Mouse (Mus musculus) gastrocnemius, postnatal 14 days (tissue): ENCODE measurements around the gene Osbpl8. TPM values are rescaled to one million over a fixed set of nuclear protein-coding genes. Genes with fewer than 3 reads are reported as not detected.

ENCODE experiments used
- DNase-seq: peaks from one replicate; pipeline ENCODE4 v3.0.0; 2021; ENCODE audit warnings: mixed read lengths
- intact Hi-C: fragments of 180-260 bp; cut with DNase I; formaldehyde crosslinking; loops from one replicate; pipeline ENCODE4 v1.15.1; 2025; ENCODE audit warnings: low total_unique reads
- total RNA-seq, 2 experiments: library from RNA; stranded (reverse); gene quantifications; 2 replicates each; pipeline ENCODE4 v1.2.3; 2021

The Osbpl8 gene
- total RNA-seq, 2 experiments from 2014 or later, result 14.4 to 14.8 TPM

DNA sequence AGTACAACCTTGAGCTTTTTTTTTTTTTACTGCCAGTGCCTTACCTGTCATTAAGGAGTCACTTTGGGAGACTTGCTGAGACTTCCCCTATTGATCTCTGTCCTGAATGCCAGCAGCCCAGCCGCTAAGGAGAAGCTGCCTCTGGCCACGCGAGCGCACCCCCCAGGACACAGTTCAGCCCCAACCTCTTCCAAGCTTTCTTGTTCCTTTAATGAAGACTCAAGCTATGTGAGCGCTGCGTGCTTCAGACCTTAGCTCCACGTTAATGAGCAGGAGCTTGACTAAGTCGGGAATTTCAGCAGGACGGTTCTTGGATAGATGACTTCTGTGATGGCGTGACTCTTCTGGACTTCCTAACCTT lies 171.8 kb downstream of the Osbpl8 start:
- intact Hi-C loops, result no loop called here
- DNase-seq, result no peak

DNA sequence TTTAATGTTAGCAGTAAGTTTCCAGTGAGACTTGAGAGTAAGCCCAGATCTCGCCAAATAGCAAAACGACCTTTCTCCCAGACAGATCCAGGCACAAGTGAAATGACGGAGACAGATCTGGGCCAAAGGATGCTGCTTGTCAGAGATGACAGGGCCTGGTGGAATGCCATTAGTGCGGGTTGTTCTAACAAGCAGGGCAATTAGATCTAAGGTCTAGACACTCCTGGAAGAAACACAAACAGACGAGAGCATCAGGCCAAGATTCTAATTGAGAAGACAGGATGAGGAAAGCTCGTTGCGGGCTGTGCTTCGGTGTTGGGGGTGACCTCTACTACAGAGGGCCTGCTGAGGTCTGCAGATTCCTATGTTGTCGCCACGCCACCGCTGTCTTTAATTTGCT lies 174.7 kb downstream of the Osbpl8 start:
- intact Hi-C loops, result no loop called here
- DNase-seq, result no peak

DNA sequence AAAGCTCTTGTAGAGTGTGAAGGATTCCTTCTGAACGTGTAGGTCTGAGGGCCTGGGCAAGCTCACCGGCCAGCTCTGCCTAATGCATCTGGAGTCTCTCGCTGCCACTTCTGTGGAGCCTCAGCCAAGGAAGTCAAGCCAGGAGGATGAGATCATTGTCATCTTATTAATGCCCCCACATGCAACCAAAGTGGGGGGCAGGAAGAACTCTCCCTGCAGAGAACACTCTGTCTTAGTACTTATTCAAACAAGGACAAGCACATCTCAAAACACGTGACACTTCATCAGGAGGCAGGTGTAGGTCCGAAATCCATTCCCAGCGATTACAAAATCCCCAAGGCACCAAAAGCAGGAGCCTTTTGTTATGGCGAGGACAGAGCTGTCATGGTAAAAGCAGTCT lies 177.2 kb downstream of the Osbpl8 start:
- intact Hi-C loops, result no loop called here
- DNase-seq, result no peak

DNA sequence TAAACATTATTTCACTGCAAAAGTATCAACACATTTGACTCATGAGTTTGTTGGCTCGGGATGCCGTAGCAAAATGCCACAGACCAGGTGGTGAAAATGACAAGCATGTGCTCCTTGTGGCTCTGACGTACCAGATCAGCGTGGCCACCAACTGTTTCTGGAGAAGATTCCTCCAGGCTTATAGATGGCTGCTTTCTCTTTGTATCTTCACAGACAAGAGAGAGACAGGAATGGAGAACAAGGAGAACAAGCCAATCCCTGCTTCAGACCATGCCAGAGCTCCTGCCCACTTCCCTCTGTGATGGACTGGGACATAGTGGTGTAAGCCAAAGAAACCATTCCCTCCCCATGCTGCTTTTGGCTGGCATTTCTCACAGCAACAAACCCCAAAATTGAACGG lies 179.0 kb downstream of the Osbpl8 start:
- intact Hi-C loops, result no loop called here
- no peak for DNase-seq

Other genes with a start within 250 kb of the Osbpl8 start
- 10 to 100 TPM; 28.1 to 28.6 TPM for gene Csrp2, start 245.0 kb upstream of the Osbpl8 start, total RNA-seq
- 10 to 100 TPM; 20.7 to 22.6 TPM for gene Zdhhc17, start 154.6 kb upstream of the Osbpl8 start, total RNA-seq
- 1 to 10 TPM; 1.7 to 2.0 TPM for gene Bbs10, start 133.9 kb downstream of the Osbpl8 start, total RNA-seq